Mouse (Mus musculus): Measurements from ENCODE around the gene Pfkfb2.
A peak's percentile ranks its signal among the peaks of the same experiment; 100 is the strongest.

Gene Pfkfb2

GRCm38 (mm10) chr1:130729153-130729552 lies at the start of gene Pfkfb2:
Gene Pfkfb2 (minus strand): TSS chr1:130729253.
- DNase-seq (ENCODE audit: low read depth, low spot score): no peak

DNA sequence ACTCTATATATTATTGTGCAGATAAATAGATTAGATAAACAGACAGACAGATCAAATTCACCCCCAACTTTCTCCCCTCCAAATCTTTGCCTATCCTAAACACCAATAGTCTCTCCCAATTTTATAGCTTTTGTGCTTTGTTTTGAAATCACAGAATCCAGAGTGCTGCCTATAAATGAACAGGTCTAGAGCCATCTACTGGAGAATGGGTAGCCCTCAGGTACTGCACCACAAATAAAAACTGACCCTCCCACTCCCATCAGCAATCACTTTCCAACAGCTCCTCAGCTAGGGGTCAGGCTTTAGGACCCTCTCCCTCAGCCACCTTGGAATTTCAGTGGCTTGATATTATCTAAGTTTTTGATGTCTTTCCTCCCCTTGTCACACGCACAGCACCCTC lies 47.6 kb upstream of the Pfkfb2 start:
- no peak for DNase-seq (ENCODE audit: low read depth, low spot score)

DNA sequence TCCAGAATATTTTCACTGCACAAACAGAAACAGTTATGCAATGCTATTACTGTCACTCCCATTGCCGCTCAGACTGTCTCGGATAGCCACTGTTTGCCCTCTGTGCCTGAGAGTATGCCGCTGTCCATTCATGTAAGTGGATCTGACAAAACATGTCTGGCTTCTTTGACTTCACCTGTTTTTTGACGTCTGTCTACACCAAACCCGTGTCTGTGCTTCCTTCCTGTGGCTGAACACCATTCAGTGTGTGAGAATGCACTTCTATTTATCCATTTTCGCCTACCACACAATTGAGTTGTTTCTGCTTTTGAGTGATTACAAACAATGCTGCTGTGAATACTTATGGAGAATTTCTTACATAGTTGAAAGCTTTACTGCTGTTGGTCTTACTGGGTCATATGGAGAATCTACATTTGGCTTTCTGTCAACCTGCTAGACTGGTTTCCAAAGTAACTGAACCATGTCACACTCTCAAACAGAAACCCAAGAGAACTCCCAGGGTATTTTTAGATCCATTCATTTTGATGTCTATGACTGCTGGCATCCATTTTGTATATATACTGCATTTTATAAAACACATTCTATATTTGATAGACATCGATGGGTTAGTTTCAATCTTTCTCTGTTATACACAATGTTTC lies 46.8 kb upstream of the Pfkfb2 start:
- DNase-seq (ENCODE audit: low read depth, low spot score): no peak

- DNase-seq (ENCODE audit: low read depth, low spot score): no peak
Measured at GRCm38 (mm10) chr1:130775234-130775633, 46.2 kb upstream of the Pfkfb2 start.

DNA sequence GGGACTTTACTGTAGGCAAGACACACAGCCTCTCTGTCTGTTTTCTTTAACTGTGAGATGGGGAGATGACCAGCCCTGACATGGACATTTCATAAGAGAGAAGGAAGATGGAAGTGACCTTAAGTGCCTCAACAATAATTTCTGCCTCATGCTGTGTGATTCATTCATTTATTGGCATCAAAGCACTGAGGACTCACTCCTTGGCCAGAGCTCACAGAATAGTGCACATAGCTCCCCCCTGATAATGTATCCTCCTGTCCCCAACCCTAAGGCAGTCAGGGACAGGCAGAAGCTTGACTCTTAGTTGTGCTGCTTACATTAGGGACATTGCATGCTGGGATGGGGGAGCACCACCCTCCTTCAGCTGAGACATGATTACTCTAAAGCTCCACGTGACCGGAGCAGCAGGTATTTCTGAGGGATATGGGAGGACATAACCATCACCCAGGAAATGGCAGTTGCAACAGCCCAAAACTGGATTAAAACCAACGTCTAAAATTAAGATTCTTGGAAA lies 42.0 kb upstream of the Pfkfb2 start:
- DNase-seq (ENCODE audit: low read depth, low spot score): no peak

GRCm38 (mm10) chr1:130770487-130770886 lies 41.4 kb upstream of the Pfkfb2 start:
- DNase-seq (ENCODE audit: low read depth, low spot score): no peak

- no peak for DNase-seq (ENCODE audit: low read depth, low spot score)
Measured at GRCm38 (mm10) chr1:130769925-130770324, 40.9 kb upstream of the Pfkfb2 start.

DNA sequence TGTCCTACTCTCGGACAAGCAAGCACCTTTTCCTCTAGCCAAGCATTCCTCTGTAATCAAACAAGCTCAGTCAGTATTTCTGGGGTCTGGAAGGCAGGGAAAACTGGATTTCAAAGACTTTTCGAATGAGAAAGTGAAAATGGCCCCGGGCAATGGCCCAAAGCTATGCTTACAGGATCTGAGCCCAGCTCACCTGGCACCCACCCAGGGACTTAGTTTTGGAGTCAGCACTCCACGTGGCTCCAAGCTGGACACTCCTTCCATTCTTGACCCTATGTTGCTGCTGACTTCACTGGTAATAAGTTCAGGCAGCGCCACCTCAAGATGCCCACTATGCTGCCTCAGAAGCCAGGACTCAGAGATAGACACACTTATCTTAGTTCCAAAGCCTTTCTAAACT lies 38.0 kb upstream of the Pfkfb2 start:
- no peak for DNase-seq (ENCODE audit: low read depth, low spot score)

- no peak for DNase-seq (ENCODE audit: low read depth, low spot score)
Measured at GRCm38 (mm10) chr1:130764027-130764461, 35.0 kb upstream of the Pfkfb2 start.

GRCm38 (mm10) chr1:130762045-130762760 lies 33.1 kb upstream of the Pfkfb2 start:
- no peak for DNase-seq (ENCODE audit: low read depth, low spot score)

DNA sequence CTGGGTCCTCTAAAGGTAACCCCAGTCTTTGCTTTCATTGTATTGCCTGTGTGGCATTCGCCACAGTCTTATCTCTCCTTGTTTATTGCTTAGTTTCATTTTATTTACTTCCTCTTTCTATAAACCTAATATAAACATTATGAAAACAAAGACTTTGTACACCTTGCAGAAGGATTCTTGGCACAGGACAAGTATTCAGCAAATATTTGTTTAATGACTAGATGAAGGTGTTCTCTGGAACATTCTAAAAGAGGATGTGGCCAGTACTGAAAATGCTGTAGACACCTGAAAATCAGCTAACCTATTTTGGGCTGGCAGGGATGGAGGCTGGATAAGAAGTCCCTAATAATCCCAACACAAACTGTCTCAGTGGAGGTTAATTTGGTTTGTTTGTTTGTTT lies 32.5 kb upstream of the Pfkfb2 start:
- no peak for DNase-seq (ENCODE audit: low read depth, low spot score)

DNA sequence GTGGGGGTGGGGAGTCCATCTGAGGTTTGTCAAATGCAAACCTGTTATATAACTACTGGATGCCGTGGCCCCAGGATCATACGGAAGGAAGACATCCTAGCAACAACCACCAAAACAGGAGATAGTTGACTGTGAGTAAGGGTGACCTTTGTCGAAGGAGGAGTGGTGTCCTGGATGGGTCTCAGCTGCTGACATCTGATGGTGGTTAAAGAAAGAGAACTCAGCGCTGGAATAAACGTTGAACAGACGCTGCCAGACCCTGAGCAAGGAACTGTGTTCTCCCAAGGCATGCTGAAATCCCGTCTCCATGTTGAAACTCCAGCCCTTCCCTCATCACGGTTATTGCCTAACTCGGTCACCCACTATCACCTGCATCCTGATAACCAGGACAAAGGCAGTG lies 30.6 kb upstream of the Pfkfb2 start:
- DNase-seq (ENCODE audit: low read depth, low spot score): no peak

GRCm38 (mm10) chr1:130746819-130747218 lies 17.8 kb upstream of the Pfkfb2 start:
- no peak for DNase-seq (ENCODE audit: low read depth, low spot score)

DNA sequence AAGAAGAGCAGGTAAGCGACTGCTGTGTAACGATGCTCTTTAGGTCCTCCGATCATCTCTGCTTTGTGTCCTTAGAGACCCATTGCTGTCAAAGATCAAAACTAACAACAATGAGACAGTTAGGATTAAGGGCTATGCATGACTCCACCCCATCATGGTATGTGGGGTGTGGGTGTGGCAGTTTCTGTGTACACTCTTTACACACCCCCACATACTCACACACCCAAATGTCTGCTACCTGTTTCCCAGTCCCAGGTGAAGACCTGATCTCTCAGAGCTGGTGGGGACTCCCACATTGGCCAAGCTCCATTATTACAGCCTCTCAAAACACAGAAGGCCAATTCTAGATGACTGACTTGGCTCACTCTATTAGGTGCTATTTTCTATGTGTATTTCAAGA lies 16.5 kb upstream of the Pfkfb2 start:
- DNase-seq (ENCODE audit: low read depth, low spot score): no peak

DNA sequence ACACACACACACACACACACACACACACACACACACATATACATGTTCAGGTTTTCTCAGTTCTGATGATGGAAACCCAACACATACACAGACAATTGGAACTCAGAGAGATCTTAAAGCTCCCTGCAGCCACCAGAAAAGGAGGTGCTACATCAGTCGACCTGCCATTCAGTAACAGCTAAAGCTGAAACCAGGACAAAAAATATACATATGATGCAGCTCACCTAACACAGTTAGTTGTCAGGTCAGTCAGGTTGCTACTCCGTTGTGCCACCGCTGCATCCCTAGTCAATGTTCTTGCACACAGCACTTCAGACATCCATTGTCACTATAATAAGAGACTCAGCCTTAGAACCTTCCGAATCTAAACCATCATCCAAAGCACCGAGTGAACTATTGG lies 15.9 kb upstream of the Pfkfb2 start:
- no peak for DNase-seq (ENCODE audit: low read depth, low spot score)

- DNase-seq (ENCODE audit: low read depth, low spot score): no peak
Measured at GRCm38 (mm10) chr1:130744217-130744616, 15.2 kb upstream of the Pfkfb2 start.

GRCm38 (mm10) chr1:130743775-130744174 lies 14.7 kb upstream of the Pfkfb2 start:
- DNase-seq (ENCODE audit: low read depth, low spot score): no peak

DNA sequence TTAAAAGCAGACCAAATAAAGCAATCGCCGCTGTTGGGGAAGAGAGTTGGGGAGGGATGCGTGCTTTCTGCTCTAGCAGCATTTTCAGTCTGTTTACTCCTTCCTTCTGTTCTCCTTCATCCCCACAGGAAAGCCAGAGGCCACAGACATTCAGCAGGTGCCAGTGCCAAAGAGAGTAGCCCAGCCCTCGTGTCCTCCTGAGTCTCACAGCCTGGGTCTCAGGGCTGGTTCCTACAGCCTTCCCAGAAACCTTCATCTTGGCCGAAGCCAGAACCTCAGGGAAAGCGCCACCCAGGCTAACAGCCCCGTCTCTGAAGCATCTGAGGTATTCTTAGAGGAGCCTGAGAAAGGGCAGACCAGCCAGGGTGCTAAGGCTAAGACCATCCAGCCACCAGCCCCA lies 13.1 kb upstream of the Pfkfb2 start:
- DNase-seq (ENCODE audit: low read depth, low spot score): no peak

- DNase-seq (ENCODE audit: low read depth, low spot score): peak; percentile 72
Measured at GRCm38 (mm10) chr1:130740781-130741720, 12.0 kb upstream of the Pfkfb2 start.

GRCm38 (mm10) chr1:130740227-130740648 lies 11.2 kb upstream of the Pfkfb2 start:
- no peak for DNase-seq (ENCODE audit: low read depth, low spot score)

DNA sequence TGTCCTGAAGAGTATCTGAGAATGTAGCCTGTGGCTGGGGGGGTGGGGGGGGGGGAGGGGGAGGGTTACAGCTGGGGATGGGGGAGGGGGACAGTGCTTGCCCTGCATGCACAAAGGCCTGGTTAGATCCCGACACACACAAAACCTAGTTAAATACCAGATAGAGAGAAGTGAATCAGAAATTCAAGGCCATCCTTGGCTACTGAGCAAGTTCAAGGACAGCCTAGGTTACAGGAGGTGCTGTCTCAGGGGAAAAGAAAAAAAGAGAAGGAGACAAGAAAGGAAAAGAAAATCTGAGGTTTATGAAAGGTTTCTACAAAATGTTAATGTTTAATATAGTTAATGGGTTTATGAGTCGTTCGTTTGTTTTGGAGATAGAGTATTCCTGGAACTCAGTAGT lies 10.6 kb upstream of the Pfkfb2 start:
- DNase-seq (ENCODE audit: low read depth, low spot score): no peak

- DNase-seq (ENCODE audit: low read depth, low spot score): no peak
Measured at GRCm38 (mm10) chr1:130738551-130739106, 9.6 kb upstream of the Pfkfb2 start.

Data from telencephalon, adult 2 months (tissue).